Mouse (Mus musculus): Measurements from ENCODE around the gene Id2.

Gene Id2

DNA sequence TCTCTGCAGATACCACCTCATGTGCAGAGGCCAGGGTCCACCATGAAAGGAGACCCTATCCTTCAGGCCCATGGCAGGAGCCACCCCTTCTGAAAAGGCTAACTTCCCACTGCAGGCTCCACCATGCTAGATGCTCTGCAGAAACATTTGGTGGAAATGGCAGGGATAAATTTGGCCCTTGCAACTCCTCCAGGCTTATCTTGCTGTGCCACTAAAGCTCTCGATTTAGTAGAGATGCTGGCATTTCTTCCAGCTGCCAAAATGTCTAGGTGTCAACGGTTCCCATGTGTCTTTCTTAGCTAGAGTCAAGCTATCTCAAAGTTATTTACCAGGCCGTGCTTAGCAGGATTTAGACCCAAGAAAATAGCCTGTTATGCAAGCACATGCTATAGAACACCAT is 22.6 kb downstream of the Id2 start:
- DNase-seq = no peak

DNA sequence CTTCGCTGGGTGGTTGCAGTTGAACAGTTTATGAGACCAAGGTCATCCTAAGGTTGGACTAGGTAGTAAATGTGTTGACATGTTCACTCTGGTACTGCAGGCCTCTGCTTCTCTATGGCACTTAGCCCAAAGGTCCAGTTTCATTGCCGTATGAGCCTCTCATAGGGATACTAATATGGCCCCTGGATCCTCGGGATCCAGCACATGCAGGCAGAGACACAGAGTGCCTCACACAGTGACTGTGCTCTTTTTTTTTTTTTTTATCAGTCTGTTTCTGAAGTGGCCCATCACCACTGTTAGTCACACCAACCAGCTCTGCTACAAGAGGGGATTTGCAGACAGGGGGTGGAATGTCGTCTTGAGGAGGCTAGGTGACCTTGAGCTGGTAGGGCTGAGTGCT is 23.6 kb downstream of the Id2 start:
- no peak for DNase-seq

DNA sequence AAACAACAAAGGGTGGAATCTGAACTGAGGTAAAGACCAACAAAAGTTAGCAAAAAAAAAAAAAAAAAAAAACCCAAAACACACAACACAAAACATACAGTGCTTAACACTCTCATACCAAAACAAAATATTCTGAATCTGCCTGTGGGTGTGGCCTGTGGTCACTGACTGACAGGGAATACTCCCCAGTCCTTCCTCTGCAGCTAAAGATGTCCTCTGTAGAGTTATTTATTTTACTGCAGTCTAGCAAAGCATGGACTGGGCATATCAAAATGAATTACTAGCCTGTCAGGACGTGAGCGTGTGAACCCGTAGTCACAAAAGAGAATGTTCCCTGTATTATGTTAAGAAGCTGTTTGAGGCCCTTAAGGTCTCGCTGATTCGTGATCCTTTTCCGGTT is 34.7 kb downstream of the Id2 start:
- DNase-seq = no peak

DNA sequence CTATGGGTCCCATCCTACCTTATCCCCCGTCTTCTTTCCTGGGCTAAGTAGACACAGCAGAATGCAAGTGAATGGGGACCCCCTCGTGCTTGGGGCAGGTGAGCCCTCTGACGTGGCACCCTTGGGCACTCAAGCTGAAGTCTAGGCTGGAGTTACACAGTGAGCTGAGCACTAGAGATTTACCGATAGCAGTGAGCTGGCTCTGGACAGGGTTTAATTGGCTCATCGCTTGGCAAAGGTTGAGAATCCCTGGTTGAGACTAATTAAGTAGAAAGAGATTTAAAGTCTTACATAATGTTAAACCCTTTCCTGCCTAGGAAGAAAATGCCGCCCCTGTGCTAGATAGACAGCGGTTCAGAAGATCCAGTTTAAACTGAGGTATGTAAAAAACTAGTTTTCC is 36.0 kb downstream of the Id2 start:
- no peak for DNase-seq

DNA sequence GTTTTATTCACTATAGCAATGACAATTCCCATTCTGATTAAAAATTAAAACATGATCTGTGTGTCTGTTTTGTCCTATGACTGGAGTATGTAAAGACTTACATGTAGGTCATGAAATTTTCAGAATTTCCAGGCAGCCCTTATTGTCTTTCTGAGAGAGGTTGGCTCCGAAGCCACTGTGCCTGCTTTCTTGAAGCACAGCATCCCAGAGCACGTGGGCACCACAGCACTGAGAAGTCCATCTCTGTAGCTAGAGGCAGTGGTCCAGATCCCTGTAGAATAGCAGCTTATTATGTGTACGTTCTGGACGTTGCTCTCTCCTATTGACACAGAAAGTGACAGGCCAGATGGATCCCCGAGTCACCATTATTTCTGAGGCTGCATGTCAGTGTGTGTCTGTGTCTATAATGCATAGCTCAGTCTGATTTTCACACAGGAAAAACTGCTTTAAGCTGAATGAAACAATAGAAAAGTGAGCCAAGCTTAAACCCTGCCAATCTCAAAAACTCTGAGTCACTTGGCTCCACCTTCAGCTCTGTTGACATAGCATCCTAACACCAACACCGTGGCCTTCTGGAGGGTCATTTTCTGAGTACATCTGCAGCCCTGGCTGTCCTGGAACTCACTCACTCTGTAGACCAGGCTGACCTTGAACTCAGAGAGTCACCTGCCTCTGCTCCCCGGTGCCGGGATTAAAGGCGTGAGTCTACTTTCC is 37.3 kb downstream of the Id2 start:
- no peak for DNase-seq

DNA sequence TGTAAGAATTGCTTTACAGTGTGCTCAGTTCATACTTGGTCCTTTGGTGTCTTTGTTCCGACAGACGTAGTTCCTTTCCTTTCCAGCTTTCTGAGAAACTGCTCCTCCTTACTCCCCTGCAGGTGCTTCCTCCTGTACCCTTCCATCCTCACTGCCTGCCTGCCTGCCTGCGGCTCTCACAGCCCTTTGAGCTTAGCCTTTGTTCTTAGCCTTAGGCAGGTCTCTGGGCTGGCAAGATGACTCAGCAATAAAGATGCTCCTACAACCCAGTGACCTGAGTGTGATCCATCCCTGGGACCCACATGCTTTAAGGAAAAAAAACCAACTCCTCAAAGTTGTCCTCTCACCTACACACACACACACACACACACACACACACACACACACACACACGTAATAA is 42.0 kb downstream of the Id2 start:
- DNase-seq = no peak

DNA sequence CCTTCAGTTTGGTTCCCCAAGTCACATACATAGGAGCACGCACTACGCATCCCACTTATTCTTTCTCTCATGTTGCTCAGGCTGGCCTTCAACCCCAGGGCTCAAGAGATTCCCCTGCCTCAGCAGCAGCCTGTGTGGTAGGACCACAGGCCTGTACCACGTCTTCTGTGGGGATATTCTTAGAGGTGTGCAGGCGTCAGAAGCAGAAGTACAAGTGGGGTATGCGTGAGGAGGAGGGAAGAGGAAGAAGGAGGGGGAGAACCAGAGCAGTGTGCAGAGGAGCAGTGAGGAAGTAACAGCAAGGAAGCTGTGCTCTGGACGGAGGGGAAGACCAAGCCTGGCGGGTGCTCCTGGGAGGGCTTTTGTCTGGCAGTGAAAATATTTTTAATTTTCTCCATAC is 42.4 kb downstream of the Id2 start:
- no peak for DNase-seq

DNA sequence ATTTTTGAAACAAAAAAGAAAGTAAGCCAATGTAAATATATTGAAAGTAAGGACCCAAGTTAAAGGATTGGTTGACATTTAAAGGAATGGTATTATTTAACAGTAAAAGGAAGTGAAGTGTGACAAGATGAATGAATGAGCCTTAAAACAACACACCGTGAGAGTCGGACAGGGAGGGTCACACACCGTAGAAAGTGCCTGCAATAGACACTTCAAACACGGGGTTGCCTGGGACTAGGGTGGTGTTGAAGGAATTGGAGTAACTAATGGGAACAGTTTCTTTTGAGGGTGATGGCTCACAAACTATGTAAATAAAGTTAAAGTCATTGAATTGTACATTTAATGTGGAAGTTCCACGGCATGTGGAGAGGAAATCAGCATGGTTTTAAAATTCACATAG is 47.7 kb downstream of the Id2 start:
- DNase-seq = no peak

DNA sequence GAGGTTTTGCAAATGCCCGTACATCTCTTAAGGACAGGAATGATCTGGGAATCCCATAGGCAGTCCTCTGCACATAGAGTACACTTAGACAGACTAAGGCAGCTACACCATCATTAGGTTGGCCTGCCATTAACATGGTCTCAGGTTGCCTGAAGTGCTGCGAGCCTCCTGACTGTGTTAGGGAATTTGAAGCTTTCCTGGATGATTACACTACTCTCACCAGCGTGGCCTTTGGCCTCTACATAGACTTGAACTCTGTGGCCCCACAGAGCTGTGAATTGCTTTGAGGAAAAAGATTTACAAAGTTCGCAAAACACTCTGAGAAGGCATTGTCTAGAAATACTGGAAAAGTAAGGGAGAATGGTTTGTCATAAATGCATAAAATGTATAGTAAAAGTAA is 52.4 kb downstream of the Id2 start:
- no peak for DNase-seq

DNA sequence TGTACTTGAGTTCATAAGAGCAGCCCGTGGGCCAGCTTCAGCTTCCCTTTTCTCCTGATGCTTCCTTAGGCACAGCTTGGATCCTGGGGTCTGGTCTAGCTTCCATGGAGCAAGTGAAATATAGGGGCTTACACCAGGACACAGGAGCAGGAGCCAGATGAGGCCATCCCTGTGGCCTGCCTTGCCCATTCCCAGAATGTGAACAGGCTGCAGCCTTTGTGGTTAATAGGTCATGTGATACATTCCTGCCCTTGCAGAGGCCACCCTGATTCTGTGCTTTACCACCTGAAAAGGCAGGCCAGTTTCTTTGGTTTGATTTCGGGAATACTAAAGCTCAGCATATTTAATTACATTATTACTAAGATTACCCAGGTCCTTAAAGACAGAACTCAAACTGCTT is 52.9 kb downstream of the Id2 start:
- no peak for DNase-seq
